Mouse (Mus musculus): ENCODE data around the gene Noto. TPM values are rescaled to one million over a fixed set of nuclear protein-coding genes. Genes with fewer than 3 reads are reported as not detected.

Noto gene
- polyA plus RNA-seq, 1 experiment from 2014 or later, result not detected

GRCm38 (mm10) chr6:85452816-85453215 is 29.1 kb downstream of the Noto start:
- Histone ChIP-seq H3K27me3 (ENCODE audit: control insufficient read depth, insufficient read depth, low read length) (no peaks in the 10 kb centered on the region), H3K9ac (ENCODE audit: low read depth, low read length) (peak overlapping the region; percentile 77), H3K4me3 (ENCODE audit: low read length) (peak overlapping the region; percentile 63), H3K27ac (ENCODE audit: low read depth, low read length) (no peak overlapping the region), H3K36me3 (ENCODE audit: control insufficient read depth, insufficient read depth, low read length) (0 out of 2 replicates have a peak, but pooled peaks cover 3% of the 10 kb centered on the region), H3K4me2 (replicated peaks; ENCODE audit: low read depth, low read length) (peak overlapping the region; percentile 90), H3K4me1 (ENCODE audit: control insufficient read depth, insufficient read depth, low read length) (peaks cover 17% of the 10 kb centered on the region), H3K9me3 (ENCODE audit: control insufficient read depth, low read length) (no peaks in the 10 kb centered on the region)
- ATAC-seq (ENCODE audit: low FRiP score, low TSS enrichment), result no peak
- 6% methylated on average over 7 of the region's 7 CpGs for WGBS

- peaks cover 57% of the 10 kb centered on the region for H3K36me3 ChIP-seq (ENCODE audit: control insufficient read depth, insufficient read depth, low read length)
- WGBS, result 81% methylated on average over 2 of the region's 2 CpGs
Observed at GRCm38 (mm10) chr6:85459621-85460020, 35.9 kb downstream of the Noto start.

GRCm38 (mm10) chr6:85465381-85465780 is 41.7 kb downstream of the Noto start:
- Histone ChIP-seq H3K27me3 (ENCODE audit: control insufficient read depth, insufficient read depth, low read length) (no peaks in the 10 kb centered on the region), H3K27ac (ENCODE audit: low read depth, low read length) (no peak overlapping the region), H3K4me2 (replicated peaks; ENCODE audit: low read depth, low read length) (no peak overlapping the region), H3K9me3 (ENCODE audit: control insufficient read depth, low read length) (no peaks in the 10 kb centered on the region), H3K9ac (ENCODE audit: low read depth, low read length) (no peak overlapping the region), H3K4me3 (ENCODE audit: low read length) (no peak overlapping the region), H3K4me1 (ENCODE audit: control insufficient read depth, insufficient read depth, low read length) (no peaks in the 10 kb centered on the region), H3K36me3 (ENCODE audit: control insufficient read depth, insufficient read depth, low read length) (peaks cover 96% of the 10 kb centered on the region)
- ATAC-seq (ENCODE audit: low FRiP score, low TSS enrichment), result no peak

More at GRCm38 (mm10) chr6:85459621-85460020, 35.9 kb downstream of the Noto start:
- Histone ChIP-seq H3K9ac (ENCODE audit: low read depth, low read length) (no peak overlapping the region), H3K4me1 (ENCODE audit: control insufficient read depth, insufficient read depth, low read length) (peaks cover 4% of the 10 kb centered on the region; the same call in 1 of the 2 replicates), H3K27ac (ENCODE audit: low read depth, low read length) (no peak overlapping the region), H3K9me3 (ENCODE audit: control insufficient read depth, low read length) (no peaks in the 10 kb centered on the region), H3K4me3 (ENCODE audit: low read length) (no peak overlapping the region), H3K27me3 (ENCODE audit: control insufficient read depth, insufficient read depth, low read length) (no peaks in the 10 kb centered on the region), H3K4me2 (replicated peaks; ENCODE audit: low read depth, low read length) (no peak overlapping the region)
- ATAC-seq (ENCODE audit: low FRiP score, low TSS enrichment), result no peak

- WGBS, result 76% methylated on average over 5 of the region's 5 CpGs
- ATAC-seq (ENCODE audit: low FRiP score, low TSS enrichment), result no peak
- no peak overlapping the region for H3K9ac ChIP-seq (ENCODE audit: low read depth, low read length)
- H3K4me1 ChIP-seq (ENCODE audit: control insufficient read depth, insufficient read depth, low read length), result no peaks in the 10 kb centered on the region
- no peaks in the 10 kb centered on the region for H3K27me3 ChIP-seq (ENCODE audit: control insufficient read depth, insufficient read depth, low read length)
- H3K4me2 ChIP-seq (replicated peaks; ENCODE audit: low read depth, low read length), result no peak overlapping the region
- H3K4me3 ChIP-seq (ENCODE audit: low read length), result no peak overlapping the region
- no peaks in the 10 kb centered on the region for H3K9me3 ChIP-seq (ENCODE audit: control insufficient read depth, low read length)
- no peak overlapping the region for H3K27ac ChIP-seq (ENCODE audit: low read depth, low read length)
- peaks cover 52% of the 10 kb centered on the region for H3K36me3 ChIP-seq (ENCODE audit: control insufficient read depth, insufficient read depth, low read length)
Observed at GRCm38 (mm10) chr6:85469660-85470430, 46.2 kb downstream of the Noto start.

GRCm38 (mm10) chr6:85471962-85472361 is 48.3 kb downstream of the Noto start:
- no peaks in the 10 kb centered on the region for H3K27me3 ChIP-seq (ENCODE audit: control insufficient read depth, insufficient read depth, low read length)
- no peak overlapping the region for H3K4me2 ChIP-seq (replicated peaks; ENCODE audit: low read depth, low read length)
- no peak for ATAC-seq (ENCODE audit: low FRiP score, low TSS enrichment)
- WGBS, result 61% methylated on average over 8 of the region's 8 CpGs
- peaks cover 31% of the 10 kb centered on the region for H3K36me3 ChIP-seq (ENCODE audit: control insufficient read depth, insufficient read depth, low read length)
- H3K9me3 ChIP-seq (ENCODE audit: control insufficient read depth, low read length), result no peaks in the 10 kb centered on the region
- H3K27ac ChIP-seq (ENCODE audit: low read depth, low read length), result no peak overlapping the region
- H3K9ac ChIP-seq (ENCODE audit: low read depth, low read length), result no peak overlapping the region
- no peak overlapping the region for H3K4me3 ChIP-seq (ENCODE audit: low read length)
- no peaks in the 10 kb centered on the region for H3K4me1 ChIP-seq (ENCODE audit: control insufficient read depth, insufficient read depth, low read length)

- no peaks in the 10 kb centered on the region for H3K9me3 ChIP-seq (ENCODE audit: control insufficient read depth, low read length)
- no peak overlapping the region for H3K27ac ChIP-seq (ENCODE audit: low read depth, low read length)
- no peak for ATAC-seq (ENCODE audit: low FRiP score, low TSS enrichment)
- H3K27me3 ChIP-seq (ENCODE audit: control insufficient read depth, insufficient read depth, low read length), result peaks cover under 1% of the 10 kb centered on the region; the same call in 1 of the 2 replicates
- H3K9ac ChIP-seq (ENCODE audit: low read depth, low read length), result no peak overlapping the region
- H3K4me3 ChIP-seq (ENCODE audit: low read length), result no peak overlapping the region
- no peaks in the 10 kb centered on the region for H3K4me1 ChIP-seq (ENCODE audit: control insufficient read depth, insufficient read depth, low read length)
- no peak overlapping the region for H3K4me2 ChIP-seq (replicated peaks; ENCODE audit: low read depth, low read length)
- 60% methylated on average over 5 of the region's 5 CpGs for WGBS
- peaks cover 25% of the 10 kb centered on the region for H3K36me3 ChIP-seq (ENCODE audit: control insufficient read depth, insufficient read depth, low read length)
Observed at GRCm38 (mm10) chr6:85472542-85472941, 48.9 kb downstream of the Noto start.

GRCm38 (mm10) chr6:85475581-85475980 is 51.9 kb downstream of the Noto start:
- no peaks in the 10 kb centered on the region for H3K36me3 ChIP-seq (ENCODE audit: control insufficient read depth, insufficient read depth, low read length)
- H3K9me3 ChIP-seq (ENCODE audit: control insufficient read depth, low read length), result no peaks in the 10 kb centered on the region
- H3K4me3 ChIP-seq (ENCODE audit: low read length), result no peak overlapping the region
- 82% methylated on average over 3 of the region's 3 CpGs for WGBS
- H3K27me3 ChIP-seq (ENCODE audit: control insufficient read depth, insufficient read depth, low read length), result peaks cover 8% of the 10 kb centered on the region; the same call in 1 of the 2 replicates
- H3K9ac ChIP-seq (ENCODE audit: low read depth, low read length), result no peak overlapping the region
- ATAC-seq (ENCODE audit: low FRiP score, low TSS enrichment), result no peak
- no peaks in the 10 kb centered on the region for H3K4me1 ChIP-seq (ENCODE audit: control insufficient read depth, insufficient read depth, low read length)
- no peak overlapping the region for H3K4me2 ChIP-seq (replicated peaks; ENCODE audit: low read depth, low read length)
- H3K27ac ChIP-seq (ENCODE audit: low read depth, low read length), result no peak overlapping the region

GRCm38 (mm10) chr6:85477366-85477917 is 53.8 kb downstream of the Noto start:
- H3K4me2 ChIP-seq (replicated peaks; ENCODE audit: low read depth, low read length), result no peak overlapping the region
- peaks cover 10% of the 10 kb centered on the region; the same call in 1 of the 2 replicates for H3K27me3 ChIP-seq (ENCODE audit: control insufficient read depth, insufficient read depth, low read length)
- H3K27ac ChIP-seq (ENCODE audit: low read depth, low read length), result no peak overlapping the region
- H3K36me3 ChIP-seq (ENCODE audit: control insufficient read depth, insufficient read depth, low read length), result no peaks in the 10 kb centered on the region
- no peak overlapping the region for H3K4me3 ChIP-seq (ENCODE audit: low read length)
- H3K9ac ChIP-seq (ENCODE audit: low read depth, low read length), result no peak overlapping the region
- 33% methylated on average over 10 of the region's 10 CpGs for WGBS
- no peak for ATAC-seq (ENCODE audit: low FRiP score, low TSS enrichment)
- no peaks in the 10 kb centered on the region for H3K4me1 ChIP-seq (ENCODE audit: control insufficient read depth, insufficient read depth, low read length)
- H3K9me3 ChIP-seq (ENCODE audit: control insufficient read depth, low read length), result no peaks in the 10 kb centered on the region

GRCm38 (mm10) chr6:85478416-85478815 is 54.7 kb downstream of the Noto start:
- peaks cover 19% of the 10 kb centered on the region for H3K27me3 ChIP-seq (ENCODE audit: control insufficient read depth, insufficient read depth, low read length)
- no peak overlapping the region for H3K4me2 ChIP-seq (replicated peaks; ENCODE audit: low read depth, low read length)
- no peaks in the 10 kb centered on the region for H3K4me1 ChIP-seq (ENCODE audit: control insufficient read depth, insufficient read depth, low read length)
- no peaks in the 10 kb centered on the region for H3K9me3 ChIP-seq (ENCODE audit: control insufficient read depth, low read length)
- no peak overlapping the region for H3K4me3 ChIP-seq (ENCODE audit: low read length)
- no peak overlapping the region for H3K9ac ChIP-seq (ENCODE audit: low read depth, low read length)
- H3K36me3 ChIP-seq (ENCODE audit: control insufficient read depth, insufficient read depth, low read length), result no peaks in the 10 kb centered on the region
- ATAC-seq (ENCODE audit: low FRiP score, low TSS enrichment), result no peak
- WGBS, result 37% methylated on average over 14 of the region's 14 CpGs
- H3K27ac ChIP-seq (ENCODE audit: low read depth, low read length), result no peak overlapping the region

Data from kidney, embryonic 14.5 days (tissue).